Comparison of ENCODE assay signal across 15 mouse cellular contexts in genomic region chr14:120354595-120354994, GRCm38 (mm10).
DNase-seq lines count a peak whose midpoint lies in the region; ATAC-seq and TF ChIP-seq lines count a peak whose summit lies in the region.
"Had no signal": no experiment of that assay in that cellular context is flagged by ENCODE, and none has a peak within 500 bp of the region (broad histone marks: within the 10 kb centered on the region; RNA-seq: fewer than 3 reads in every experiment).

No protein-coding gene starts in this region.

- H3K9ac ChIP-seq in heart, embryonic 13.5 days: peak overlapping the region; percentile 40; the same call in 1 of the 2 replicates
- H3K9ac ChIP-seq in lung, embryonic 14.5 days: no peak overlapping the region
- no peak overlapping the region for H3K9ac ChIP-seq in embryonic facial prominence, embryonic 14.5 days (ENCODE audit: low read depth, low read length)
- no peak overlapping the region for H3K9ac ChIP-seq in limb, embryonic 14.5 days (ENCODE audit: low read depth, low read length, severe bottlenecking)
- H3K9ac ChIP-seq: neural tube, embryonic 13.5 days had no signal

- H3K27ac ChIP-seq in heart, embryonic 13.5 days (replicated peaks): peak overlapping the region; percentile 94
- peak overlapping the region; percentile 84 for H3K27ac ChIP-seq in lung, embryonic 14.5 days (ENCODE audit: low read depth)
- H3K27ac ChIP-seq in embryonic facial prominence, embryonic 14.5 days (replicated peaks; ENCODE audit: low read depth, low read length): peak overlapping the region; percentile 90
- H3K27ac ChIP-seq in limb, embryonic 14.5 days (replicated peaks; ENCODE audit: low read depth, low read length): peak overlapping the region; percentile 91

- H3K4me2 ChIP-seq in heart, embryonic 13.5 days: peak overlapping the region; percentile 58
- peak overlapping the region; percentile 46 for H3K4me2 ChIP-seq in lung, embryonic 14.5 days
- H3K4me2 ChIP-seq in embryonic facial prominence, embryonic 14.5 days (ENCODE audit: low read depth, low read length): peak overlapping the region; percentile 43
- peak overlapping the region; percentile 37; the same call in 1 of the 2 replicates for H3K4me2 ChIP-seq in limb, embryonic 14.5 days (replicated peaks; ENCODE audit: low read depth, low read length, severe bottlenecking)

- WGBS in heart, embryonic 13.5 days: 63% methylated on average over 6 of the region's 6 CpGs
- 38% methylated on average over 6 of the region's 6 CpGs for WGBS in lung, embryonic 14.5 days
- WGBS in lung, adult 2 months: 48% methylated on average over 6 of the region's 6 CpGs
- 30% methylated on average over 6 of the region's 6 CpGs for WGBS in embryonic facial prominence, embryonic 14.5 days
- WGBS in limb, embryonic 14.5 days: 26% methylated on average over 6 of the region's 6 CpGs

- no peaks in the 10 kb centered on the region for H3K27me3 ChIP-seq in heart, embryonic 13.5 days (replicated peaks)
- H3K27me3 ChIP-seq in lung, embryonic 14.5 days (ENCODE audit: insufficient read depth, low read length): no peaks in the 10 kb centered on the region
- H3K27me3 ChIP-seq in embryonic facial prominence, embryonic 14.5 days (replicated peaks; ENCODE audit: control insufficient read depth, insufficient read depth, low read length): no peaks in the 10 kb centered on the region
- no peaks in the 10 kb centered on the region for H3K27me3 ChIP-seq in limb, embryonic 14.5 days (ENCODE audit: control insufficient read depth, insufficient read depth, low read length)
- H3K27me3 ChIP-seq: hindbrain, embryonic 15.5 days; neural tube, embryonic 13.5 days had no signal

- no peak for DNase-seq in heart, postnatal 36 days
- DNase-seq in lung, embryonic 14.5 days: no peak
- no peak for DNase-seq in lung, adult 2 months
- DNase-seq in embryonic facial prominence, embryonic 14.5 days (ENCODE audit: low spot score): peak; percentile 73
- DNase-seq in limb, embryonic 14.5 days (ENCODE audit: low spot score): peak; percentile 53
- no peak for DNase-seq in yolk sac, embryonic 10.5 days (ENCODE audit: low spot score)
- DNase-seq: adrenal gland, adult 8-10 months; gastrocnemius, postnatal 36 days; kidney, adult 9 months; thymus, postnatal 14 days had no signal

- no peak for ATAC-seq in heart, embryonic 13.5 days (ENCODE audit: extremely low read depth, insufficient number of reproducible peaks, low FRiP score, low TSS enrichment)
- ATAC-seq in lung, embryonic 14.5 days (ENCODE audit: insufficient read depth): no peak
- ATAC-seq in embryonic facial prominence, embryonic 14.5 days (ENCODE audit: low read depth): no peak
- ATAC-seq in limb, embryonic 14.5 days (ENCODE audit: low FRiP score, low read depth): peak; percentile 23; the same call in 1 of the 2 replicates
- ATAC-seq in megakaryocyte progenitor cell, adult 5-6 weeks (replicated peaks; ENCODE audit: poor library complexity): no peak

- TF ChIP-seq CTCF in lung, embryonic 14.5 days (IDR thresholded peaks at IDR 0.05; ENCODE audit: low read depth): no peak
- no peak for TF ChIP-seq CTCF in lung, adult 2 months (IDR thresholded peaks at IDR 0.05; ENCODE audit: insufficient read depth, low read length)

- peaks cover 13% of the 10 kb centered on the region for H3K36me3 ChIP-seq in heart, embryonic 13.5 days
- 0 out of 2 replicates have a peak, but pooled peaks cover 4% of the 10 kb centered on the region for H3K36me3 ChIP-seq in lung, embryonic 14.5 days (ENCODE audit: insufficient read depth)
- 0 out of 2 replicates have a peak, but pooled peaks cover 1% of the 10 kb centered on the region for H3K36me3 ChIP-seq in embryonic facial prominence, embryonic 14.5 days (ENCODE audit: control insufficient read depth, insufficient read depth, low read length)
- H3K36me3 ChIP-seq in limb, embryonic 14.5 days (ENCODE audit: control insufficient read depth, insufficient read depth, low read length): peaks cover 4% of the 10 kb centered on the region; the same call in 1 of the 2 replicates
- H3K36me3 ChIP-seq: hindbrain, embryonic 15.5 days; neural tube, embryonic 13.5 days had no signal

- H3K4me3 ChIP-seq in heart, embryonic 13.5 days: no peak overlapping the region
- no peak overlapping the region for H3K4me3 ChIP-seq in lung, embryonic 14.5 days (ENCODE audit: low read depth, low read length)
- no peak overlapping the region for H3K4me3 ChIP-seq in lung, adult 2 months (replicated peaks; ENCODE audit: extremely low read depth, low read depth, low read length)
- no peak overlapping the region for H3K4me3 ChIP-seq in embryonic facial prominence, embryonic 14.5 days (ENCODE audit: low read depth, low read length)
- no peak overlapping the region for H3K4me3 ChIP-seq in limb, embryonic 14.5 days (replicated peaks; ENCODE audit: low read length)
- H3K4me3 ChIP-seq: hindbrain, embryonic 15.5 days; left cerebral cortex, adult 2 months; neural tube, embryonic 13.5 days had no signal

- no peak for TF ChIP-seq POLR2A in lung, adult 2 months (IDR thresholded peaks at IDR 0.05; ENCODE audit: borderline replicate concordance, extremely low read depth, low read depth, low read length)
- TF ChIP-seq POLR2A in limb, embryonic 14.5 days (IDR thresholded peaks at IDR 0.05; ENCODE audit: borderline replicate concordance, extremely low read depth, insufficient read depth, insufficient read length): no peak

- H3K9me3 ChIP-seq in heart, embryonic 13.5 days: no peaks in the 10 kb centered on the region
- no peaks in the 10 kb centered on the region for H3K9me3 ChIP-seq in lung, embryonic 14.5 days (ENCODE audit: low read depth, low read length)
- no peaks in the 10 kb centered on the region for H3K9me3 ChIP-seq in embryonic facial prominence, embryonic 14.5 days (ENCODE audit: control insufficient read depth, low read length)
- no peaks in the 10 kb centered on the region for H3K9me3 ChIP-seq in limb, embryonic 14.5 days (ENCODE audit: control insufficient read depth, low read length)
- H3K9me3 ChIP-seq: hindbrain, embryonic 15.5 days; neural tube, embryonic 13.5 days had no signal

- intact Hi-C loops in heart, postnatal 36 days (cut with DNase I): loop anchor here (5.0 kb wide), 1 partner anchor 57 kb away; no protein-coding TSS in a partner anchor

- H3K4me1 ChIP-seq in heart, embryonic 13.5 days: peaks cover 60% of the 10 kb centered on the region
- H3K4me1 ChIP-seq in lung, embryonic 14.5 days (ENCODE audit: insufficient read depth): peaks cover 43% of the 10 kb centered on the region
- peaks cover 29% of the 10 kb centered on the region for H3K4me1 ChIP-seq in lung, adult 2 months (ENCODE audit: control insufficient read depth, insufficient read depth, low read length)
- H3K4me1 ChIP-seq in embryonic facial prominence, embryonic 14.5 days (ENCODE audit: control insufficient read depth, insufficient read depth, low read length): peaks cover 43% of the 10 kb centered on the region
- H3K4me1 ChIP-seq in limb, embryonic 14.5 days (ENCODE audit: control insufficient read depth, insufficient read depth, low read length): peaks cover 46% of the 10 kb centered on the region

Comparison
In these comparisons a context has a peak if more than half of its experiments do, and no peak if none do; other contexts are left out.
1. DNase-seq: peak in embryonic facial prominence, embryonic 14.5 days (single experiment) and limb, embryonic 14.5 days (single experiment); none in heart, postnatal 36 days (0 of 2), lung, embryonic 14.5 days (single experiment), lung, adult 2 months (single experiment) and yolk sac, embryonic 10.5 days (single experiment).
2. Peak in every context shown above with its lines, with median percentiles within 50 percentile points of each other: H3K27ac ChIP-seq and H3K4me2 ChIP-seq.